Mouse (Mus musculus): ENCODE results near the gene Lrp5.

Gene Lrp5

DNA sequence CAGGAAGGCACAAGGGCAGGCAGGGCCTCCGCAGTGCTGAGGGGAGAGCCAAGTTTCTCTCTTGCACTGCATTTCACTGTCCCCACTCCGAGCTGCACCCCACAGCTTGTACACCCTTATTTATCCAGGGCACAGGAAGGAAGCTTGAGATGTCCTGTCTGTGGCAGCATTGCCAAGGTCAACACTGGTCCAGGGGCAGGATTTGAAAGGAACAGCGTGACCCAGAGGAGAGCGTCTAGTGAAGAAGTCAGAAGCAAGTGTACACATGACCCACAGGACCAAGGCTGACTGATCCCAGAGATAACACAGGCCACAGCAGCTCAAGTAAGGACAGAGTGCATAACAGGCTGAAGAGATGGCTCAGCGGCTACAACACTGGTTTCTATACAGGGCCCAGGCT is 32.3 kb downstream of the Lrp5 start:
- no peak for DNase-seq

DNA sequence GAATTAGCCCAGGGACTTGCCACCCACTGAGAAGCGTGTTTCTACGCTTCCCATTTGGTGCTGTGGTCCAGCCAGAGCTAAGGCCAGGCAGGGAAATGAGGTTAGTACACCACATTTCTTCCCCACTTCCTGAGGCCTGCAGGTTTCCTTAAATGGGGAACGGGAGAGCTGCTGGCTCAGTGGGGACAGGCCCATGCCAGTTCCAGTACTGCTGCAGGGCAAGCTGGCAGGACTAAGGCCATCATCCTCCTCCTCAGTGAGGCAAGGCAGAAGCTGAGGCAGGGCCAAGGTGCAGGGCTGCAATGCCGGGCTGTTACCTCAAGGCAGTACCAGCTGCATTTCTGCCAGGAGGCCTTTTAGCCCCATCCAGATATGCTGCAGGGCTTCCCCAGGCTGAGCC is 32.9 kb downstream of the Lrp5 start:
- DNase-seq: no peak

DNA sequence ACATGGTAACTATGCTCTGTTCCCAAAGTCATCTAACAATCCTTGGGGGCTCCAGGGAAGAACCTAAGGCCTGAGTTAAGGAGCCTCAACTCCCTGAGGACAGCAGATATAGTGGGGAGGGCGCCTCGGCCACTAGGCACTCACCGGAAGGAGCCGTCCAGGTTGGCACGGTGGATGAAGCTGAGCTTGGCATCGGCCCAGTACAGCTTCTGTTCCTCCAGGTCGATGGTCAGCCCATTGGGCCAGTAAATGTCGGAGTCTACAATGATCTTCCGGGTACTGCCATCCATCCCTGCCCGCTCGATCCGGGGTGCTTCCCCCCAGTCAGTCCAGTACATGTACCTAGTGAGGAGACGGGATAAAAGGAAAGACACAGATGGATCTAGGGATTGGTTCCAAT is 34.4 kb downstream of the Lrp5 start:
- DNase-seq: no peak

DNA sequence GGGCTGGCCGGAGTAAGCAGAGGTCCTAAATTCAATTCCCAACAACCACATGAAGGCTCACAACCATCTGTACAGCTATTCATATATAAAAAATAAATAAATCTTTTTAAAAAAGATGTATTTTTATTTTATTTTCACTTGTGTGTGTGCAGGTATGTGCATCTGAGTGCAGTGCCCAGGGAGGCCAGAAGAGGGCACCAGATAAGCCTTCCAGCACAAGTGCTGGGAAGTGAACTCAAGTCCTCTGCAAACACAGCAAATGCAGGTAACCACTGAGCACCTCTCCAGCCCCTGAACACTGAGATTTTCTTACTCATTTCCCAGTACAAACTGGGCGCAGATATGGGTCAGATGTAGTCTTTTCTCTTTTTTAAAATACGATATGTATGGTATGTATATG is 35.1 kb downstream of the Lrp5 start:
- DNase-seq: peak; percentile 26

DNA sequence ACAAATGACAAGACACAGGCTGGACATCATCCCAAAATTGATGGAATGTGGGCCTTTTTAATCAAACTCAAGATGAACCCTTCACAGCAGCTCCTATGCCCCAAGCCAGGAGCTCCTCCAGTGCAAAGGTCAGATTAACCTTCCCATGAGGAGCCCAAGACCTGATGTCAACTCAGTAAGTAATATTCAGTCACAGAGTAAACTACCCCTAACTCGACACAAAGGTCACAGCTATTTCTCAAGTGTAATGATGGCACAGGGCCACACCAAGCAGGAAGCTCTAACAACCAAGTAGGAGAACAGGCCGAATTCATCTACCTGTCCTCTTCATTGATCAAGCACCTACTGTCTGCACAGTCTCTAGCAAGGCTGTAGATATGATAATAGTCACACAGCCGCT is 35.9 kb downstream of the Lrp5 start:
- DNase-seq: no peak

DNA sequence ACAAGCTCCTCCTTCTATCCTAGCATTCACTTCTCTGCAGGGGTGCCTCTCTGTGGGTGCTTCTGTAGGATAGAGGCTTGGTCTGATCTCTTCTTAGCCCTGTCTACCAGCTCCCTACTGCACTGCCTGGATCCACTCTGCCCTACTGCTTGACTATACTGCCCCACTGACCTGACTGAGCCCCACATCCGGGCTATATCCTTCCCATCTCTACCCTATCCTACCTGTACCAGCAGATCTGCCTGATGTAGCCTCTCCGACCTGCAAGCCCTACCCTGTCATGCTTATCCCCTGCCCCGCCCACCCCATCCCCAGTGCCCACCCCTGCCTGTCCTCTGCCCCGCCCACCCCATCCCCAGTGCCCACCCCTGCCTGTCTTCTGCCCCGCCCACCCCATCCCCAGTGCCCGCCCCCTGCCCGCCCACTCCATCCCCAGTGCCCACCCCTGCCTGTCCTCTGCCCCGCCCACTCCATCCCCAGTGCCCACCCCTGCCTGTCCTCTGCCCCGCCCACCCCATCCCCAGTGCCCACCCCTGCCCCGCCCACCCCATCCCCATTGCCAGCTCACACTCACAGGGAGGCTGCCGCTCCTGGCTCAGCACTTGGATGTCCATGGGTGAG is 37.4 kb downstream of the Lrp5 start:
- DNase-seq: no peak

DNA sequence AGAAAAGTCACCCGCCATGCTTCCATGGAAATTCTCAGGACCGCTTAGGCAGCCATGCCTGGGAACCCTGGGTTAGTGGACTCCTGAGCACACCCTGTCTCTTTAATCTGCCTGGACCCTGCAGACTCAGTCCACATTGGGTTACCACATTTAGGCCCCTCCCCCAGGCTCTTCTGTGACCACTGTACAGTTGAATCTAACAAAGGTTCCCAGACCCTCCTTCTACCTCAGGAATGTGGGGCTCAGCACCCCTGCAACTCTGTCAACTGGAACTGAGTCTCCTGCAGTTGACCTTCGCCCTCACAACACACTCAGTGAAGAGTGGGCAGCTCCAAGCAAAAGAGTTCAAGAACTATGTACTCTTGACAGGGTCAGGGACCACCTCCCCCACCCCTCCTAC is 38.4 kb downstream of the Lrp5 start:
- DNase-seq: no peak

DNA sequence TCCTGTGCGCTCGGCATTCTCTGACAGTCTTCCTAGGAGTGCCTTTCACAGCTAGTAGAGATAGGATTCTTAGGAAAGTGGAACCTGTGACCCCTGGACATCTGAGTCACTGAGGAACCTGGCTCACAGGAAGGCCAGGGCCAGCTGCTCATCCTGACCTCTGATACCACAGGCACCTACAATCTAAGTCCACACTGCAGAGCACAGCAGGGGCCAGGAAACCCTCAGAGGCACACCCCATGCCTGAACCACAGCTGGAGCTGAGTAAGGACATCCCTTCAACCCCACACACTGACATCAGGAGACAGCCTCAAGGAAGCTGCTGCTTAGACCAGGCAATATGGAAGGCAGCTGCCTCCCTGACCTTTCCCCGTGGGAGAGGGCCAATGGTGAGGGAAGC is 40.6 kb downstream of the Lrp5 start:
- DNase-seq: no peak

DNA sequence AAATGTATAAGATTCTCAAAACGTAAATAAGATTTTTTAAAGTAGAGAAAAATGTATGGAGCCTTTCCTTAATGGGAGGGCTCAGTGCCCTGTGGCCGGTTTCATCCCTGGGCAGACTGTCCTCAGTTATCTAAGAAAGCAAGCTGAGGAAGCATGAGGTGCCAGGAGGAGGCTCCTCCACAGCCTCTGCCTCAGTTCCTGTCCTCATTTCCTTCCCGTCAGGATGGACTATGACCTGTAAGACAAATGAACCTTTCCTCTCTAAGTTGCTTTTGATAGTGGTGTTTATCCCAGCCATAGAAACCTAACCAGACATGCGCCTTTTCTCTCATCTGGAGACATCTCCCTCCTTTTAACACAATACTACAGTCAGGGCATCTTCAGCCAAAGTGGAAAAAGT is 41.0 kb downstream of the Lrp5 start:
- no peak for DNase-seq

DNA sequence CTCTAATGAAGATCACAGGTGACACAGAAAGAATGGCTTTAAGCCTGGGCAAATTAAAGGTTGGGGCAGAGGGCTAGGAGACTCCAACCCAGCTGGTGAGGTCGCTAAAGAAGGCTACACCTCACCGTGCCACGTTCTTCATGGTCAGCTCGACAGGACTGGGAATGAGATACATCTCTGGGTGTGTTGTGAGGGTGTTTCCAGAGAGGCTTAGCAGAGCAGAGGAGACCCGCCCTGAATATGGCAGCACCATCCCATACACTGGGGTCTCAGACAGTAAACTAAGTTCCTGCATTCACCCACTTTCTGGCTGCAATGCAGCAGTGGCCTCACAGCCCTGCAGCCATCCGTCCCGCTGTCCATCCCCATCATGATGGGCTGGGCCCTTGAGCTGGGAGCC is 46.8 kb downstream of the Lrp5 start:
- no peak for DNase-seq

DNA sequence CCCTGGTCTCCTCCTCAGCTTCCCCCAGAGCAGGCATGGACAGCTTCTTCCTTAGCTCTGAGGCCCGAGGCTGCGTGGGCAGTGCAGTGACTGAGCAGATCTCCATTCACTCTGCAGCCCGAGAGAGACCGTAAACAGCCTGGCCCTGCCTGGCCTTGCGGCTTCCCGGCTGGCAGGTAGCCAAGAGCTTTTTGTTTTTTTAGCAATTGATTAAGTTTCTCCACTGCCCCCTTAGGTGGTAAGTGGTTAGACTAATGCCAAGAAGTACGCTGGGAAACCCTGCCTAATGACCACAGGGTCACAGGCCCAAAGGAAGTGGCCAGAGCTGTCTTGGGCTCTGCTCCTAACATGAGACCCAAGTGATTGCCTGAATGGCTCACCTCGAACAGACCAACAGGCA is 47.7 kb downstream of the Lrp5 start:
- no peak for DNase-seq

DNA sequence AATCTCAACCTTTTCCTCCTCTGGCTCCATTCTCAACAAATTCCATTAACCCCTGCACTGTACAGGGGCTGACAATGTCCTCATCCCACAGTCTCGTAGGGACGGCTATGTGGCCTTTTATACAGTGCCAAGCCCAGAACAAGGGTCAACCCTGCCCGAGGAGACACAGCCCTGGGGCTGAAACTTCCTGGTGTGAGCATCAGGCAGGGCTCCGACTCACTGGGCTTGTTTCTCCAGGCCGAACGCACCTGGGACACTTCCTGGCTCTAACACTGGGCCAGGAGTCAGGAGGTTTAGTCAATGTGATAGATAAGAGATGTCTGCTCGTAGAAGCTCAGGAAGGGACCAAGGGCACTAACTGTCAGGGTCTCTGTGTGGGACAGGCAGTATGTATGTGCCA is 54.3 kb downstream of the Lrp5 start:
- DNase-seq: no peak

DNA sequence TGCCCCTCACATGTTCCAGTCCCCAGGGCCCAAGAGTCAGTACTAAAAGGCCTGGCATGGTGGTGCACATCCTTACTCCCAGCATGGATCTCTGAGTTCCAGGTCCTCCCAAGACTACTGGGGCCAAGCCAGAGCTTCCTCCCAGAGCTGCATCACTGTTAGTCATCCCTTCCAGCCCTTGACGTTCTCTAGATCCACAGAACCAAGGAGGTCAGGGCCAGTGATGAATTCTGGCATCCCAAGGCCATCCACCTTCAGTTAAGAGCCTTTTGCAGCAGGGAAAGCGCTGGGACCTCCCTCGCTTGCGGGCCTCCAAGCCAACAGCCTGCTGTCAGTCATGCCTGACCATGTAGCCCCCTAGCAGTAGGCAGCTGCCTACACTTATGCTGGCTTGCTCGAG is 54.9 kb downstream of the Lrp5 start:
- no peak for DNase-seq

DNA sequence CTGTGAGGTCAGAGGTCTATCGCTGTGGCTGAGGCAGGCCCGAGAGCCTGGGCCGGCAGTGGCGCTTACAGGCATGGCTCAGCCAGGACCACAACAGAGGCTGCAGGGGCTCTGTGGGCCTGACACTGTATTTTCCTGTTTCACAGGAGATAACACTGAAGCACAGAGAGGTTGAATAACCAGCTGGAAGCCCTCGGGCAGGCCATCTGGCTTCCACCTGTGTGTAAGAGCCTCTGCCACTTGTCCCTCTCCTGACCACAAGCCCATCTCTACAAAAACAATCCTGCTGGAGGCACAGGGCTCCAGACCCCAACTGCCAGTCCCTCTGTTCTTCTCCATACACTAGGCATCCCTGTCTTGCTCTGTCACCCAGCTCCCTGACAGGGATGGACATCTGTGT is 55.9 kb downstream of the Lrp5 start:
- DNase-seq: no peak

DNA sequence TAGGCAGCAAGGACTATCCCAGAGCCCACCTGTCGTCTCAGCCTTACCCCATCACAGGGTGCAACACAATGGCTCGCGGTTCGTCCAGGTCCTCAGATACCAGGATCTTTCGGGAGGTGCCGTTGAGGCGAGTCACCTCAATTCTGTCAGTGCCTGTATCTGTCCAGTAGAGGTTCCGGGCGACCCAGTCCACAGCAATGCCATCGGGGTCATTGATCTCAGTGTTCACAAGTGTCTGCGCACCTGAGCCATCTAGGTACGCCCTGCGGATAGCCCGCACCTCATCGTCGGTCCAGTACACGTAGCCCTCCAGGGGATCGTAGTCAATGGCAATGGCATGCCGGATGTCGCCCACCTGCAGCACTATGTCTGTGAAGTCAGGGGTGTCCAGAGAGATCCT is 56.3 kb downstream of the Lrp5 start:
- no peak for DNase-seq

DNA sequence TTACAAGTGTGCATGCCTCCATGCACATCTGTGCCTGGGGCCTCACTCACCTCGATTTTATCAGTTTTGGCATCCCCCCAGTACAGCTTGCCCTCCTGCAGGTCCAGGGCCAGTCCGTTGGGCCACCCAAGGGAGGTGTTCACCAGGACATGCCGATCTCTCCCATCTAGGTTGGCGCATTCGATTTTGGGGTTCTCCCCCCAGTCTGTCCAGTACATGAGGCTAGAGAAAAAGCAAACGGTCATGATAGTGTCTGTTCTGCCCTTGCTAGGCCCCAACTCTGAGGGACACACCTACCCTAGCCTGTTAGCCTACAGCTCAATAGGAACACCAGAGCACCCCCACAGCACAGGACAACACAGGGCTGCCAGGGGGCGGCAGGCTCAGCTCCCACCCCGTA is 58.1 kb downstream of the Lrp5 start:
- DNase-seq: no peak

DNA sequence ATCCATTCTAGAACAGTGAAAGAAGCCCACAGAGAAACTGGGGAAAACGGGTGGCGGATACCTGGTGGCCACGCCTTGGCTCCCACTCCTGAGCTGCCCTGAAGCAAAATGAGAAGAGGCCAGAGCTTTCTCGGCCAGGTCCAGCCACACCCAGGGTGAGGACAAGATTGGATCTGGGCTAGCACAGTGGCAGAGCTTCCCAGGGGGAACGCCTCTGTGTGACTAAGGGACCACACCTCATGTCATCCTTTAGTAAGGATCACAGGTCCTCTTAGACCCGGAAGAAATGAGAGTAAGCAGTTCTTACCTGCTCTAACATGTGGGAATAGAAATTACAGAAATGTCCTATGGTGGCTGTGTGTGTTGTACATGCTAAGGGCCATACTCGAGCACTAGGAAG is 61.3 kb downstream of the Lrp5 start:
- DNase-seq: no peak

DNA sequence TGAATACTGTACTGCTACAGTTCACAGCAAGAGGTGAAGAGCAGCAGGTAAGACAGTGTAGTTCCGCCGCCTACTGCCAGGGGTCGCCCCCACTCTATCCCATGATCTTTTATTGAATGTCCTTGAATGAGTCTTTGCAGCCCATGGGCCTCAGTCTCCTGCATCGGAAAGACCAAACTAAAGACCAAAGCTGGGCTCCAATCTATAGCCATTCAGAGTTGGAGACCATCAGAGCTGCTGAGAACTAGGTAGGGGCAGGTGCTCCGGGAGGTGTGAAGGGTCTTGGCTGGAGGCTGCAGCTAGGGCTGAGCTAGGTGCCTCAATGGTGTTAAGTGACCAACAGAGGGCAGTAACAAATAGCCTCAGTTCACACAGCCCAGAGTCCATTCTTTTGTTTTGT is 62.5 kb downstream of the Lrp5 start:
- DNase-seq: peak; percentile 56 to 63

DNA sequence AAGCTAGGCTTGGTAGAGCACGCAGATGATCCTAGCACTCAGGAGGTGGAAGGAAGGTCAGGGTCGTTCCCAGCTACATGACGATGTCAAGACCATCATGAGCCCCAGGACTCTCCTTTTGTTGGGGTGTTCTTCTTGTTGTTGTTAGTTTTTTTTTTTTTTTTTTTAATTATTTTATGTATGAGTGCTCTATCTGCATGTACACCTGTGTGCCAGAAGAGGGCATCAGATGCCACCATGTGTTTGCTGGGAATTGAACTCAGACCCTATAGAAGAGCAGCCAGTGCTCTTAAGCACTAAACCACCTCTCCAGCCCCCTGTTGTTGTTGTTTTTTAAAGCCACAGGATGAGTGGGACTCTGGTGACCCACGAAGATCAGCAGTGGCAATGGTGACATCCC is 63.1 kb downstream of the Lrp5 start:
- DNase-seq: no peak

DNA sequence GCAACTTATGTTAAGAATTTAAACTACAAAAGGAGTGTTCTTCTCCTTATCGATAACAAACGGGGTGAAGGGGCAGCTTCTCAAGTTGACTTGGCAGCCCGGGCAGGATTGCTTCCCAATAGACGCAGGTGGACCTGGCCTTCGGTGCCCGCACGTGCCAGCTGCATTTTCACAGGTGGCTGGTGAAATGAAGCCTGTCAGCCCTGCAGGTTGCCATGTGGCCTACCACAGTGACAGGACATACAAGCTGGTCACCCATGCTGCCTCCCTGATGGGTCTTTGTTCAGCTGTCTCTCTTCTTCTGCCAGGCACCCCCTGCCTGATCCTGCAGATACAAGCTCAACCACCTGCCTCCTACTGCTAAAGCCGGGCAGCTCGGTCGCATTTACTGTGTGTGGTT is 65.5 kb downstream of the Lrp5 start:
- DNase-seq: no peak

DNA sequence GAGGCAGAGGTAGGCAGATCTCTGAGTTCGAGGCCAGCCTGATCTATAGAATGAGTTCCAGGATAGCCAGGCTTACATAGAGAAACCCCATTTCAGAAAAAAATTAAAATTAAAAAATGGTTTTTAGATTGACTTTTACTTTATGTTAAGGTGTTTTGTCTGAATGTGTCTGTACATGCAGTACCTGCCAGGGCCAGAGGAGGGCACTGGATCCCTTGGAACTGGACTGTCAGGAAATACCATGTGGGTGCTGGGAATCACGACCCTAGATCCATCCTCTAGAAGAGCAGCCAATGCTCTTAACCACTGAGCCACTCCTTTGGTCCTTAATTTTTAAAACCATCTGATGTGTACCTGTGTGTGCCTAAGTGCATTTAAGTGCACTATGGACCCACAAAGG is 67.0 kb downstream of the Lrp5 start:
- peak in 1 of 2 experiments; percentile 25 for DNase-seq

DNA sequence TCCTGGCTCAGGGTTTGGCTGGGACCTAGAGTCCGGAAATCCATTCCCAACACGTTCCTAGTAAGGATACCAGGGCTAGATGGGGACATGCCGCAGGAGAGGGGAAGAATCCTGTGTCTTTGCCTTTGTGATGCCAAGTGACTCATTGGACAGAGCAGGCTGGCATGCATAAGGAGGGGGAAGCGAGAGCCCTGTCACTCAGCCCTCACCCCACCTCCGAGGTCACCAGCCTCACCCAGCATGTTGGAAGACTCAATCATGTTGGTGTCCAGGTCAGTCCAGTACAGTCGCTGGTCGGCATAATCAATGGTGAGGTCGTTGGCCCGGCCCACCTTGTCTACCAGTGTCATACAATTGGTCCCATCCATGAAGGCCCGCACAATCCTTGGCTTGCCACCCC is 72.4 kb downstream of the Lrp5 start:
- no peak for DNase-seq

DNA sequence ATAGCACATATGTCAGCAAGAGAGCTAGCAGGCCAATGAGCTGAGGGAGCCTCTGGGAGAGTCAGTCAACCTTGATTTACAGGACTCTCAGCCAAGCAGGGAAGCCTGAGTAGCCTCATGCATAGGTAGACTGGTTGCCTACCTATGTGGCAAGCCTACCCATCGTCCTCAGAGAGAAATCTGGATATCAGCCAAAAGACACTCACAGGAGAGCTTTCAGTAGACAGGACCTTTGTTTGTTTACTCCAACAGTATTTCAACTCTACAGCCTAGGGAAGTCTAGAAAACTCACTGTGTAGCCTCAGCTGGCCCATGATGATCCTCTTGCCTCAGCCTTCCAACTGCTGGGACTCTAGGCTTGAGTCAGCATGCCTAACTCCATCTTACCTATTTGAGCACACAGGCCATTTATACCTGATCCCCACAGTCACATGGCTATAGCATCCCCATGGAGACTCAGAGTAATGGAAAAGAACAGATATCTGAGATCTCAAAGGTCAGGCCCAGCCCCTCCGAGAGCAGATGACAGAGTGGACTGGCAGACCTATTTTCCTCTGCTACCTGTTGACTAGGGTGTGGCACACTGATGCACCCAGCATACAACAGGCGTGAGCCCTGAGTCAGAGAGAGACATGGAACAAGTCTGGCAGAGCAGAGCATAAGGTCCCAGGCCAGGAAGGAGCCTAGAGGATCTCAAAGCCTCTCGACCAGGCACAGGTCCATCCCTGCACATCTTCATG is 73.7 kb downstream of the Lrp5 start:
- DNase-seq: no peak

DNA sequence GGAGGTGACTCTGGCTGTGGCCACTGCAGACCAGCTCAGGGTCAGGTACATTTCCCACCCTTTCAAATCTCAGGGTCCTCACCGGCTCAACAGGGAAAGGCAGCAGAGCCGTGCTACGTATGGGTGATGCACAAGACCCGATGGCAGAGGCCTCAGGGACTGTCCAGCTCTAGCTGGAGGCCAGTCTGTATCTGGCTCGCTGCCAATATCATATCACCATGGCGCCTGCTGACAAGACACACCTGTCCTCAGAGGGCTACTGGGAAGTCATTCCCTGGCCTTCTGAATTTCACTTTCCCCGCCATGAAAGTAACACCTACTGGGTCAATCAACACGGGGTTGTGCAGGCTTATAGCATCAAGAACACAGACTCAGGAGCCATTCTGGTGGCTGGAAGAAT is 74.6 kb downstream of the Lrp5 start:
- no peak for DNase-seq

DNA sequence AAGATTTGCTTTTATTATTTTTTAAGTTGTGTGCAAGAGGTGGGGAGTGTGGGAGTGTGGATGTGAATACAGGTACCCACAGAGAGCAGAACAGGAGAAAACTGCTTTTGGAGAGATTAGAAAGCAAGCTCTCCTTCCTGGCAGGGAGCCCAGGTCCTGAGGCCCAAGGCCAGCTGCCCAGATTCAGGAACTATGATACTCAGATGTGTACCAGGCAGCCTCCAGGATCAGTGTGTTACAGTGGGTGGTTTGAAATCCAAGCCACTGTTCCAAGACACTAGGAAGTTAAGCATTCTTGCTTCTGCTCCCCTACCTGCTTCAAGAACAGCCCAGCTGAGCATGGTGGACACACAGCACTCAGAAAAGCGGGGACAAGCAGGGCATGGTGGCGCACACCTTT is 75.5 kb downstream of the Lrp5 start:
- DNase-seq: no peak

Measured in thymus, postnatal 36 days (tissue).